Mouse (Mus musculus) midbrain, embryonic 14.5 days (tissue): ENCODE measurements around the gene Ust. TPM values are rescaled to one million over a fixed set of nuclear protein-coding genes. Genes with fewer than 3 reads are reported as not detected.

Experiments
- ATAC-seq: fragments of 200-750 bp; cut with Nextera tagmentation; 2 replicates; pipeline ENCODE4 v1.8.0; 2017; ENCODE audit warnings: moderate number of reproducible peaks, moderate library complexity; ENCODE audit not compliant: low FRiP score, low TSS enrichment
- DNase-seq: peaks from one replicate; pipeline ENCODE4 v3.0.0-alpha.2; 2015
- H3K27ac ChIP-seq: fragments of 300-500 bp; sonication (generic); replicated peaks from 2 replicates; pipeline ENCODE4 v1.5.1; 2014; ENCODE audit warnings: mild to moderate bottlenecking, low read depth, low read length, moderate library complexity
- H3K27me3 ChIP-seq: fragments of 300-500 bp; sonication (generic); 2 replicates; pipeline ENCODE4 v1.6.1; 2014; ENCODE audit warnings: low read length, control low read depth, mixed read lengths; ENCODE audit not compliant: control insufficient read depth, insufficient read depth
- H3K36me3 ChIP-seq: fragments of 300-500 bp; sonication (generic); 2 replicates; pipeline ENCODE4 v1.6.1; 2014; ENCODE audit warnings: low read length, control low read depth; ENCODE audit not compliant: control insufficient read depth, insufficient read depth
- H3K4me1 ChIP-seq: fragments of 300-500 bp; sonication (generic); 2 replicates; pipeline ENCODE4 v1.6.1; 2014; ENCODE audit warnings: mild to moderate bottlenecking, antibody characterized with exemption, low read length, control low read depth; ENCODE audit not compliant: control insufficient read depth, insufficient read depth
- H3K4me2 ChIP-seq: fragments of 300-500 bp; sonication (generic); 2 replicates; pipeline ENCODE4 v1.6.1; 2014; ENCODE audit warnings: mild to moderate bottlenecking, low read length, moderate library complexity
- H3K4me3 ChIP-seq: fragments of 300-500 bp; sonication (generic); replicated peaks from 2 replicates; pipeline ENCODE4 v1.5.1; 2014; ENCODE audit warnings: low read depth, low read length
- H3K9ac ChIP-seq: fragments of 300-500 bp; sonication (generic); replicated peaks from 2 replicates; pipeline ENCODE4 v1.6.1; 2014; ENCODE audit warnings: mild to moderate bottlenecking, low read length, moderate library complexity
- H3K9me3 ChIP-seq: fragments of 300-500 bp; sonication (generic); 2 replicates; pipeline ENCODE4 v1.6.1; 2016; ENCODE audit warnings: low read length, control low read depth, mixed read lengths; ENCODE audit not compliant: control insufficient read depth
- WGBS: fragments of 180-500 bp; shearing (Covaris S2); extraction: QIAGEN DNeasy Blood & Tissue Kit; methylation state at CpG from one replicate; pipeline ENCODE4 v1.1.7; 2014; 5-methylcytosine and 5-hydroxymethylcytosine counted together
- polyA plus RNA-seq: library from polyadenylated mRNA; unstranded; fragments of >200 nt; fragmentation: Nextera tagmentation; extraction: Ambion mirVana; gene quantifications from 2 replicates; pipeline ENCODE4 v1.2.1, GENCODE M21; 2014

The Ust gene
- polyA plus RNA-seq, 1 experiment from 2014 or later: 3.4 TPM

- DNase-seq: no peak
- ATAC-seq: no peak
- H3K9me3 ChIP-seq: no peaks in the 10 kb centered on the region
- H3K4me2 ChIP-seq: no peak overlapping the region
- WGBS: 85% methylated on average over 2 of the region's 2 CpGs
- H3K27ac ChIP-seq: no peak overlapping the region
- no peaks in the 10 kb centered on the region for H3K36me3 ChIP-seq
- no peaks in the 10 kb centered on the region for H3K27me3 ChIP-seq
- no peak overlapping the region for H3K9ac ChIP-seq
- no peak overlapping the region for H3K4me3 ChIP-seq
- no peaks in the 10 kb centered on the region for H3K4me1 ChIP-seq
Observed at GRCm38 (mm10) chr10:8224641-8225040, 294.0 kb downstream of the Ust start.

GRCm38 (mm10) chr10:8224046-8224445 lies 294.6 kb downstream of the Ust start:
- DNase-seq: no peak
- no peak overlapping the region for H3K4me3 ChIP-seq
- 89% methylated on average over 8 of the region's 8 CpGs for WGBS

DNA sequence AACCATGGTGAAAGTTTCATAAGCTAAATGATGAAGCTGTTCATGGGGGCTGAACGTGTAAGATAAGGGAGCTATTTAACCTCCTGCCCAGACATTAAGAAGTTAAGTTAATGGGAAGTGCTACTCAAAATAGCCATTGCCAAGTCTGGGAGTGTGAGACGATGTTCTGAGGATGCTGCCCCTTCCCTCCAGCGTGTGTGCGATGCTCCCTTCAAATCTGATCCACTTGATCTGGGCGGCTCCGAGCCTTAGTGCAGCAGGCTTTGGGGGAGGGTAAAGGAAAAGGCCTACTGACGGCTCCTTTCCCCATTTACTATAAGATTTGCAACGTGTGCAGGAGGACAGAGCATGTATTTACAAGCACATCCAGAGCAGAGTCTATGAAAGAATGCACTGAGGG lies 301.7 kb downstream of the Ust start:
- no peaks in the 10 kb centered on the region for H3K36me3 ChIP-seq
- no peak overlapping the region for H3K4me2 ChIP-seq
- H3K9me3 ChIP-seq: no peaks in the 10 kb centered on the region
- DNase-seq: no peak
- H3K27ac ChIP-seq: no peak overlapping the region
- no peaks in the 10 kb centered on the region for H3K4me1 ChIP-seq
- H3K9ac ChIP-seq: no peak overlapping the region
- 52% methylated on average over 8 of the region's 8 CpGs for WGBS
- H3K4me3 ChIP-seq: no peak overlapping the region
- H3K27me3 ChIP-seq: no peaks in the 10 kb centered on the region
- no peak for ATAC-seq

More at GRCm38 (mm10) chr10:8224046-8224445, 294.6 kb downstream of the Ust start:
- no peak for ATAC-seq
- Histone ChIP-seq H3K9ac (no peak overlapping the region), H3K27me3 (no peaks in the 10 kb centered on the region), H3K4me1 (no peaks in the 10 kb centered on the region), H3K9me3 (no peaks in the 10 kb centered on the region), H3K27ac (no peak overlapping the region), H3K36me3 (no peaks in the 10 kb centered on the region), H3K4me2 (no peak overlapping the region)

GRCm38 (mm10) chr10:8215181-8215580 lies 303.4 kb downstream of the Ust start:
- no peak for DNase-seq
- Histone ChIP-seq H3K4me1 (peaks cover 5% of the 10 kb centered on the region), H3K27ac (no peak overlapping the region), H3K27me3 (no peaks in the 10 kb centered on the region), H3K9ac (no peak overlapping the region), H3K9me3 (no peaks in the 10 kb centered on the region), H3K4me2 (no peak overlapping the region), H3K4me3 (no peak overlapping the region), H3K36me3 (no peaks in the 10 kb centered on the region)
- 93% methylated on average over 3 of the region's 3 CpGs for WGBS
- no peak for ATAC-seq

- H3K36me3 ChIP-seq: no peaks in the 10 kb centered on the region
- DNase-seq (no peak), ATAC-seq (no peak)
- no peak overlapping the region for H3K27ac ChIP-seq
- H3K4me3 ChIP-seq: no peak overlapping the region
- peaks cover 7% of the 10 kb centered on the region for H3K4me1 ChIP-seq
- no peaks in the 10 kb centered on the region for H3K27me3 ChIP-seq
- H3K9ac ChIP-seq: no peak overlapping the region
- no peak overlapping the region for H3K4me2 ChIP-seq
- no peaks in the 10 kb centered on the region for H3K9me3 ChIP-seq
- WGBS: 72% methylated on average over 16 of the region's 16 CpGs
Observed at GRCm38 (mm10) chr10:8213906-8214421, 304.7 kb downstream of the Ust start.

GRCm38 (mm10) chr10:8213266-8213905 lies 305.2 kb downstream of the Ust start:
- Histone ChIP-seq H3K4me2 (no peak overlapping the region), H3K27ac (no peak overlapping the region), H3K36me3 (no peaks in the 10 kb centered on the region), H3K4me1 (peaks cover 7% of the 10 kb centered on the region), H3K27me3 (no peaks in the 10 kb centered on the region), H3K9me3 (no peaks in the 10 kb centered on the region), H3K4me3 (no peak overlapping the region), H3K9ac (no peak overlapping the region)
- 76% methylated on average over 10 of the region's 10 CpGs for WGBS
- no peak for DNase-seq
- ATAC-seq: no peak

DNA sequence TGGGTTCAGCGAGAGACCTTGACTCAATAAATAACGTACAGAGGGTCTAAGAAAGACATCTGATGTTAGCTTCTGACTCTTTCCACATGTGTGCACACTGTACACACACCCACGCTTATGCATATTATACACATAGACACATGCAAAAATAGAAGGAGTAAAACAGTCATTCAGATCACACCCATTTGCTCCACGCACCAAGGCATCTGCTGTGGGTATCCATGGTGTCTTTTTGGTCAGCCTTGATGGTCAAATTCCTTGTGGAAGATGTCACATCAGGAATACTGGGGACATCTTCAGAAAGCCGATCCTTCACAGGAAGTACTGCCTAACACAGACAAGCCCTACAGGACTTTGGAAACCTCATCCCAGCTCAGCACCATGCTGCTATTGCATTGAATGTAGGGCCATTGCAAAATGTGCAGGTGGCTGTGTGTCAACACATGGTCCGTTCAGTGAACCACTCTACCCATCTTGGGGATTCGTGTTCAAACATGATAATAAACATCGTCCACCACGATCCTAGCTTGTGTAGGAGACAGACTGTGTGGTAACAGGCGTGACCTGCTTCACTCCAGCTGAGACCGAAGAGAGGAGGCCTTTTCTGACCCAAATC lies 305.9 kb downstream of the Ust start:
- H3K36me3 ChIP-seq: no peaks in the 10 kb centered on the region
- no peak overlapping the region for H3K4me2 ChIP-seq
- DNase-seq: no peak
- 86% methylated on average over 11 of the region's 11 CpGs for WGBS
- no peak for ATAC-seq
- H3K4me1 ChIP-seq: peaks cover 7% of the 10 kb centered on the region
- H3K4me3 ChIP-seq: no peak overlapping the region
- H3K9ac ChIP-seq: no peak overlapping the region
- H3K27me3 ChIP-seq: no peaks in the 10 kb centered on the region
- no peaks in the 10 kb centered on the region for H3K9me3 ChIP-seq
- no peak overlapping the region for H3K27ac ChIP-seq

- peaks cover 7% of the 10 kb centered on the region for H3K4me1 ChIP-seq
- H3K36me3 ChIP-seq: no peaks in the 10 kb centered on the region
- H3K4me2 ChIP-seq: no peak overlapping the region
- H3K27ac ChIP-seq: no peak overlapping the region
- no peak overlapping the region for H3K4me3 ChIP-seq
- WGBS: 82% methylated on average over 5 of the region's 5 CpGs
- H3K9me3 ChIP-seq: no peaks in the 10 kb centered on the region
- ATAC-seq (no peak), DNase-seq (no peak)
- no peak overlapping the region for H3K9ac ChIP-seq
- no peaks in the 10 kb centered on the region for H3K27me3 ChIP-seq
Observed at GRCm38 (mm10) chr10:8211694-8212093, 306.9 kb downstream of the Ust start.

DNA sequence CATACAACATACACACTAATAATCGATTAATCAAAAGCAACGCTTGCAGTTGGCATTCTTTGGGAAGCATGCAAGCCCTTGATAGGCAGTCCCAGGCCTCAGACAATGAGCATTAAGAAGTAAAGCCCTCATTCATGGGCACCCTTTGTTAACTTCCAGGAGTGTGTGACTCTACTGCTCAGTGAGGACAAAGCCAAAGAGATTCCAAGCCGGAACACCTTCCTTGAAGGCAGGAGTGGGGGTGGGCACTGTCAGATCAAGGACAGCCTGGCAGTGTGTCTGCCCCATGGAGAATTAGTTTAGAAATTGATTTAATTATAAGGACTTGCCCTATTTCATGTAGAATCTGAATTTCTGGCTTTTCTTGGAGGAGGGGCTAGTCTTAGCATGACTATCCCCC lies 308.3 kb downstream of the Ust start:
- no peaks in the 10 kb centered on the region for H3K36me3 ChIP-seq
- H3K4me1 ChIP-seq: peaks cover 7% of the 10 kb centered on the region
- WGBS: 8% methylated on average over 3 of the region's 3 CpGs
- no peak overlapping the region for H3K27ac ChIP-seq
- no peak overlapping the region for H3K4me3 ChIP-seq
- DNase-seq (no peak), ATAC-seq (no peak)
- H3K27me3 ChIP-seq: no peaks in the 10 kb centered on the region
- no peaks in the 10 kb centered on the region for H3K9me3 ChIP-seq
- H3K4me2 ChIP-seq: no peak overlapping the region
- H3K9ac ChIP-seq: no peak overlapping the region
